Mouse (Mus musculus) small intestine, adult 2 months (tissue): ENCODE measurements around the gene Abhd2.

Experiments used
- CTCF ChIP-seq: fragments of 200-500 bp; IDR thresholded peaks from 2 replicates; pipeline ENCODE4 v1.5.1; 2012; ENCODE audit warnings: low read depth, mild to moderate bottlenecking, control low read depth, inconsistent platforms, low read length, moderate library complexity, mixed read lengths; ENCODE audit not compliant: insufficient replicate concordance, insufficient read length; ENCODE audit errors: extremely low read depth
- POLR2A ChIP-seq: fragments of 200-500 bp; IDR thresholded peaks from 2 replicates; pipeline ENCODE4 v1.6.1; 2012; ENCODE audit warnings: low read depth, mild to moderate bottlenecking, control low read depth, inconsistent platforms, low read length, moderate library complexity

DNA sequence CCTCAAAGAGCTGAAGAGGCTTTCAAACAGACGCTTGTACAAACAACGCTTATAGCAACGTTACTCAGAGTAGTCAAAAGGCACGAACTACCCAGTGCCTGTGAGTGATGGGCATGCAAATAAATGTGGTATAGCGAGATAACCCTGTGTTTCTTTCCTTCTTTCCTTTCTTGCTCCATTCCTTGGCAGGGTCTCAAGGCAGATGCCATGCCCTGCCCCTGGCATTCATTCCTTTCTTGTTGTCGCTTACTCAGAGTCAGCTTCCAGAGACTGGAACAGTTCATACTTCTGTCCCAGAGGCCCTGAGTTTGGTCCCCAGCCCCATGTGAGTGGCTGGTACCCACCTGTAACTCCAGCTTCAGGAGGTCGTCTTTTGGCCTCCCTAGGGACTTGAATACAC, 44.6 kb downstream of the Abhd2 start:
- TF ChIP-seq POLR2A (no peak), CTCF (no peak)
